Mouse (Mus musculus): ENCODE data around the gene Nfic. TPM values are rescaled to one million over a fixed set of nuclear protein-coding genes. Genes with fewer than 3 reads are reported as not detected.
A peak's percentile ranks its signal among the peaks of the same experiment; 100 is the strongest.

Nfic gene
- polyA plus RNA-seq, 1 experiment from 2014 or later = 30.8 TPM

- WGBS = 65% methylated on average over 3 of the region's 3 CpGs
- no peak overlapping the region for H3K27ac ChIP-seq
- H3K27me3 ChIP-seq = peaks cover 33% of the 10 kb centered on the region
- H3K9me3 ChIP-seq = no peaks in the 10 kb centered on the region
- peaks cover 18% of the 10 kb centered on the region for H3K4me1 ChIP-seq (replicated peaks)
- H3K9ac ChIP-seq (replicated peaks) = no peak overlapping the region
- no peak for ATAC-seq (ENCODE audit: insufficient number of reproducible peaks, insufficient read depth, low FRiP score, low TSS enrichment, low read depth)
- no peaks in the 10 kb centered on the region for H3K36me3 ChIP-seq
- no peak overlapping the region for H3K4me3 ChIP-seq (replicated peaks)
- no peak overlapping the region for H3K4me2 ChIP-seq
Measured at GRCm38 (mm10) chr10:81435436-81435835, 20.0 kb downstream of the Nfic start.

- Histone ChIP-seq H3K4me2 (no peak overlapping the region), H3K27ac (no peak overlapping the region), H3K9ac (replicated peaks) (no peak overlapping the region), H3K9me3 (no peaks in the 10 kb centered on the region), H3K27me3 (peaks cover 33% of the 10 kb centered on the region), H3K4me1 (replicated peaks) (peaks cover 21% of the 10 kb centered on the region), H3K4me3 (replicated peaks) (no peak overlapping the region), H3K36me3 (no peaks in the 10 kb centered on the region)
- no peak for ATAC-seq (ENCODE audit: insufficient number of reproducible peaks, insufficient read depth, low FRiP score, low TSS enrichment, low read depth)
- 57% methylated on average over 15 of the region's 15 CpGs for WGBS
Measured at GRCm38 (mm10) chr10:81434361-81435263, 20.8 kb downstream of the Nfic start.

- peaks cover 2% of the 10 kb centered on the region; the same call in 1 of the 2 replicates for H3K9me3 ChIP-seq
- H3K9ac ChIP-seq (replicated peaks) = no peak overlapping the region
- no peak overlapping the region for H3K4me3 ChIP-seq (replicated peaks)
- H3K27ac ChIP-seq = no peak overlapping the region
- 75% methylated on average over 26 of the region's 26 CpGs for WGBS
- no peaks in the 10 kb centered on the region for H3K36me3 ChIP-seq
- H3K4me2 ChIP-seq = peak overlapping the region; percentile 47; the same call in 1 of the 2 replicates
- peaks cover 24% of the 10 kb centered on the region for H3K4me1 ChIP-seq (replicated peaks)
- H3K27me3 ChIP-seq = peaks cover 41% of the 10 kb centered on the region
- no peak for ATAC-seq (ENCODE audit: insufficient number of reproducible peaks, insufficient read depth, low FRiP score, low TSS enrichment, low read depth)
Measured at GRCm38 (mm10) chr10:81433541-81434289, 21.7 kb downstream of the Nfic start.

GRCm38 (mm10) chr10:81432868-81433262 is 22.6 kb downstream of the Nfic start:
- Histone ChIP-seq H3K4me2 (peak overlapping the region; percentile 47), H3K9me3 (peaks cover 6% of the 10 kb centered on the region; the same call in 1 of the 2 replicates), H3K4me1 (replicated peaks) (peaks cover 24% of the 10 kb centered on the region), H3K36me3 (no peaks in the 10 kb centered on the region), H3K27me3 (peaks cover 49% of the 10 kb centered on the region), H3K9ac (replicated peaks) (no peak overlapping the region), H3K27ac (no peak overlapping the region), H3K4me3 (replicated peaks) (peak overlapping the region; percentile 19; the same call in 1 of the 2 replicates)
- 6% methylated on average over 17 of the region's 17 CpGs for WGBS
- peak; percentile 69 for ATAC-seq (ENCODE audit: insufficient number of reproducible peaks, insufficient read depth, low FRiP score, low TSS enrichment, low read depth)

GRCm38 (mm10) chr10:81432169-81432867 is 23.1 kb downstream of the Nfic start:
- no peak for ATAC-seq (ENCODE audit: insufficient number of reproducible peaks, insufficient read depth, low FRiP score, low TSS enrichment, low read depth)
- H3K36me3 ChIP-seq = no peaks in the 10 kb centered on the region
- H3K9ac ChIP-seq (replicated peaks) = no peak overlapping the region
- H3K4me2 ChIP-seq = peak overlapping the region; percentile 47
- 65% methylated on average over 21 of the region's 21 CpGs for WGBS
- peaks cover 55% of the 10 kb centered on the region for H3K27me3 ChIP-seq
- H3K4me1 ChIP-seq (replicated peaks) = peaks cover 26% of the 10 kb centered on the region
- no peak overlapping the region for H3K27ac ChIP-seq
- peaks cover 6% of the 10 kb centered on the region; the same call in 1 of the 2 replicates for H3K9me3 ChIP-seq
- H3K4me3 ChIP-seq (replicated peaks) = no peak overlapping the region; the same call in 1 of the 2 replicates

GRCm38 (mm10) chr10:81431526-81432168 is 23.8 kb downstream of the Nfic start:
- H3K27ac ChIP-seq = no peak overlapping the region
- H3K4me1 ChIP-seq (replicated peaks) = peaks cover 32% of the 10 kb centered on the region
- peaks cover 6% of the 10 kb centered on the region; the same call in 1 of the 2 replicates for H3K9me3 ChIP-seq
- no peak for ATAC-seq (ENCODE audit: insufficient number of reproducible peaks, insufficient read depth, low FRiP score, low TSS enrichment, low read depth)
- no peak overlapping the region for H3K9ac ChIP-seq (replicated peaks)
- peak overlapping the region; percentile 76 for H3K4me3 ChIP-seq (replicated peaks)
- no peaks in the 10 kb centered on the region for H3K36me3 ChIP-seq
- H3K27me3 ChIP-seq = peaks cover 62% of the 10 kb centered on the region
- WGBS = 13% methylated on average over 15 of the region's 15 CpGs
- H3K4me2 ChIP-seq = peak overlapping the region; percentile 93

- Histone ChIP-seq H3K9me3 (peaks cover 6% of the 10 kb centered on the region; the same call in 1 of the 2 replicates), H3K4me1 (replicated peaks) (peaks cover 39% of the 10 kb centered on the region), H3K9ac (replicated peaks) (peak overlapping the region; percentile 81), H3K36me3 (no peaks in the 10 kb centered on the region), H3K4me3 (replicated peaks) (peak overlapping the region; percentile 76), H3K27ac (peak overlapping the region; percentile 91), H3K4me2 (peak overlapping the region; percentile 93), H3K27me3 (peaks cover 68% of the 10 kb centered on the region)
- no peak for ATAC-seq (ENCODE audit: insufficient number of reproducible peaks, insufficient read depth, low FRiP score, low TSS enrichment, low read depth)
- WGBS = 1% methylated on average over 58 of the region's 70 CpGs
Measured at GRCm38 (mm10) chr10:81430831-81431525, 24.5 kb downstream of the Nfic start.

GRCm38 (mm10) chr10:81430141-81430830 is 25.1 kb downstream of the Nfic start:
- WGBS = 0% methylated on average over 48 of the region's 89 CpGs
- H3K9ac ChIP-seq (replicated peaks) = peak overlapping the region; percentile 81
- H3K4me3 ChIP-seq (replicated peaks) = peak overlapping the region; percentile 76
- H3K4me1 ChIP-seq (replicated peaks) = peaks cover 46% of the 10 kb centered on the region
- peak overlapping the region; percentile 91 for H3K27ac ChIP-seq
- ATAC-seq (ENCODE audit: insufficient number of reproducible peaks, insufficient read depth, low FRiP score, low TSS enrichment, low read depth) = no peak
- peaks cover 6% of the 10 kb centered on the region; the same call in 1 of the 2 replicates for H3K9me3 ChIP-seq
- peak overlapping the region; percentile 93 for H3K4me2 ChIP-seq
- peaks cover 72% of the 10 kb centered on the region for H3K27me3 ChIP-seq
- H3K36me3 ChIP-seq = no peaks in the 10 kb centered on the region

- Histone ChIP-seq H3K4me3 (replicated peaks) (peak overlapping the region; percentile 76), H3K27ac (peak overlapping the region; percentile 91), H3K27me3 (peaks cover 77% of the 10 kb centered on the region), H3K9me3 (peaks cover 6% of the 10 kb centered on the region; the same call in 1 of the 2 replicates), H3K9ac (replicated peaks) (peak overlapping the region; percentile 81), H3K4me2 (peak overlapping the region; percentile 93), H3K4me1 (replicated peaks) (peaks cover 52% of the 10 kb centered on the region), H3K36me3 (no peaks in the 10 kb centered on the region)
- ATAC-seq (ENCODE audit: insufficient number of reproducible peaks, insufficient read depth, low FRiP score, low TSS enrichment, low read depth) = peak; percentile 11; the same call in 1 of the 2 replicates
- under 1% methylated on average over 20 of the region's 20 CpGs for WGBS
Measured at GRCm38 (mm10) chr10:81429605-81430061, 25.8 kb downstream of the Nfic start.
